Mouse (Mus musculus) testis, adult 2 months (tissue): ENCODE results near the gene Ptgir.
A peak's percentile ranks its signal among the peaks of the same experiment; 100 is the strongest.

Experiments used
- CTCF ChIP-seq: fragments of 200-500 bp; IDR thresholded peaks from 2 replicates; pipeline ENCODE4 v1.5.1; 2012; ENCODE audit warnings: low read depth, mild to moderate bottlenecking, inconsistent platforms, low read length, moderate library complexity; ENCODE audit not compliant: control insufficient read depth, insufficient read depth, insufficient replicate concordance
- POLR2A ChIP-seq: fragments of 200-500 bp; IDR thresholded peaks from 2 replicates; pipeline ENCODE4 v1.6.1; 2012; ENCODE audit warnings: low read depth, mild to moderate bottlenecking, inconsistent platforms, low read length, moderate library complexity; ENCODE audit not compliant: control insufficient read depth

GRCm38 (mm10) chr7:16885905-16886304 lies 20.4 kb upstream of the Ptgir start:
- peak; percentile 59 for TF ChIP-seq POLR2A
- TF ChIP-seq CTCF: no peak
